Mouse (Mus musculus): ENCODE measurements around the gene Ccdc63.

The Ccdc63 gene

GRCm38 (mm10) chr5:122125211-122125760 lies 15.3 kb downstream of the Ccdc63 start:
- DNase-seq (ENCODE audit: low spot score): no peak

GRCm38 (mm10) chr5:122116243-122116642 lies 24.4 kb downstream of the Ccdc63 start:
- no peak for DNase-seq (ENCODE audit: low spot score)

- no peak for DNase-seq (ENCODE audit: low spot score)
Observed at GRCm38 (mm10) chr5:122115266-122115763, 25.3 kb downstream of the Ccdc63 start.

- peak; percentile 40 for DNase-seq (ENCODE audit: low spot score)
Observed at GRCm38 (mm10) chr5:122114176-122114575, 26.4 kb downstream of the Ccdc63 start.

- DNase-seq (ENCODE audit: low spot score): no peak
Observed at GRCm38 (mm10) chr5:122113450-122113849, 27.2 kb downstream of the Ccdc63 start.

GRCm38 (mm10) chr5:122111933-122112248 lies 28.7 kb downstream of the Ccdc63 start:
- DNase-seq (ENCODE audit: low spot score): no peak

GRCm38 (mm10) chr5:122111091-122111932 lies 29.3 kb downstream of the Ccdc63 start:
- DNase-seq (ENCODE audit: low spot score): no peak

GRCm38 (mm10) chr5:122110625-122111024 lies 30.0 kb downstream of the Ccdc63 start:
- DNase-seq (ENCODE audit: low spot score): no peak

- DNase-seq (ENCODE audit: low spot score): no peak
Observed at GRCm38 (mm10) chr5:122109325-122110060, 31.1 kb downstream of the Ccdc63 start.

GRCm38 (mm10) chr5:122108104-122108503 lies 32.5 kb downstream of the Ccdc63 start:
- no peak for DNase-seq (ENCODE audit: low spot score)

- DNase-seq (ENCODE audit: low spot score): no peak
Observed at GRCm38 (mm10) chr5:122106212-122106611, 34.4 kb downstream of the Ccdc63 start.

GRCm38 (mm10) chr5:122104981-122105380 lies 35.6 kb downstream of the Ccdc63 start:
- DNase-seq (ENCODE audit: low spot score): no peak

- peak; percentile 34 for DNase-seq (ENCODE audit: low spot score)
Observed at GRCm38 (mm10) chr5:122104201-122104600, 36.4 kb downstream of the Ccdc63 start.

GRCm38 (mm10) chr5:122103075-122103474 lies 37.5 kb downstream of the Ccdc63 start:
- no peak for DNase-seq (ENCODE audit: low spot score)

- no peak for DNase-seq (ENCODE audit: low spot score)
Observed at GRCm38 (mm10) chr5:122102476-122103050, 38.1 kb downstream of the Ccdc63 start.

- no peak for DNase-seq (ENCODE audit: low spot score)
Observed at GRCm38 (mm10) chr5:122094439-122094838, 46.2 kb downstream of the Ccdc63 start.

- DNase-seq (ENCODE audit: low spot score): no peak
Observed at GRCm38 (mm10) chr5:122093734-122094133, 46.9 kb downstream of the Ccdc63 start.

- no peak for DNase-seq (ENCODE audit: low spot score)
Observed at GRCm38 (mm10) chr5:122092794-122093193, 47.8 kb downstream of the Ccdc63 start.

- DNase-seq (ENCODE audit: low spot score): peak; percentile 22
Observed at GRCm38 (mm10) chr5:122091070-122091469, 49.6 kb downstream of the Ccdc63 start.

GRCm38 (mm10) chr5:122089664-122090063 lies 51.0 kb downstream of the Ccdc63 start:
- no peak for DNase-seq (ENCODE audit: low spot score)

GRCm38 (mm10) chr5:122088917-122089316 lies 51.7 kb downstream of the Ccdc63 start:
- DNase-seq (ENCODE audit: low spot score): peak; percentile 81

GRCm38 (mm10) chr5:122086121-122086520 lies 54.5 kb downstream of the Ccdc63 start:
- DNase-seq (ENCODE audit: low spot score): no peak
